Comparison of ENCODE assay signal across 10 mouse cellular contexts in the genomic region with DNA sequence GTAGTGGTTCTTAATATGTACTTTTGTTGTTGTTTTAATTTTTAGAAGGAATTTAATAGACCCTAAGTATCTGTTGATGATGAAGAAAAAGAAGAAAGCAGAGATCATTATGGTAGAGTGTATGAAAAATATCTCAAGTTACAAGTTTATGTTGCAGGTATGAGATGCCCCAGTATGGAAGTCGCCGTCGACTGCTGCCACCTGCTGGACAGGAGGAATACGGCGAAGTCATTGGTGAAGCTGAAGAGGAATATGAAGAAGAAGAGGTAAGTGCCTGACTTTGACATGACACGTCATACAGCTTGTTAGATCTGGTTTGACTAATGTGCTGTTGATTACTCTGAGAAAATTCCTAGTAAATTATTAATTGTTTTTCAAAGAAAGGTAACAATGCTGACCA.
DNase-seq lines count a peak whose midpoint lies in the region; ATAC-seq lines count a peak whose summit lies in the region.
"Had no signal": no experiment of that assay in that cellular context is flagged by ENCODE, and none has a peak within 500 bp of the region (broad histone marks: within the 10 kb centered on the region; RNA-seq: fewer than 3 reads in every experiment).

No protein-coding gene starts in this region.

- H3K27ac ChIP-seq in hindbrain, embryonic 11.5 days (ENCODE audit: low read depth, low read length): no peak overlapping the region
- H3K27ac ChIP-seq in hindbrain, embryonic 14.5 days: no peak overlapping the region
- no peak overlapping the region for H3K27ac ChIP-seq in midbrain, embryonic 11.5 days (ENCODE audit: low read depth, low read length)
- H3K27ac ChIP-seq: forebrain, embryonic 15.5 days; macrophage had no signal

- no peak for ATAC-seq in hindbrain, embryonic 11.5 days (ENCODE audit: low FRiP score)
- ATAC-seq in hindbrain, embryonic 14.5 days (ENCODE audit: low FRiP score): no peak
- no peak for ATAC-seq in midbrain, embryonic 11.5 days (ENCODE audit: low FRiP score)
- ATAC-seq: forebrain, embryonic 15.5 days had no signal

- no peaks in the 10 kb centered on the region for H3K27me3 ChIP-seq in hindbrain, embryonic 11.5 days (ENCODE audit: control insufficient read depth, insufficient read depth, low read length)
- H3K27me3 ChIP-seq in hindbrain, embryonic 14.5 days (ENCODE audit: control insufficient read depth, insufficient read depth, low read length): no peaks in the 10 kb centered on the region
- H3K27me3 ChIP-seq in midbrain, embryonic 11.5 days (ENCODE audit: control insufficient read depth, insufficient read depth, low read length): no peaks in the 10 kb centered on the region
- H3K27me3 ChIP-seq: forebrain, embryonic 15.5 days had no signal

- peak; percentile 5 for DNase-seq in hindbrain, embryonic 11.5 days (ENCODE audit: low spot score)
- DNase-seq in hindbrain, embryonic 14.5 days (ENCODE audit: low spot score): no peak
- peak; percentile 25 for DNase-seq in urinary bladder, postnatal 14 days (ENCODE audit: low spot score)
- no peak for DNase-seq in urinary bladder, adult 2 months (ENCODE audit: low spot score)
- DNase-seq in induced T-regulatory cell, adult 2 months (ENCODE audit: low read depth): peak; percentile 12
- DNase-seq in midbrain, embryonic 11.5 days (ENCODE audit: low spot score, missing footprints): no peak
- no peak for DNase-seq in layer of hippocampus, postnatal 36 days
- no peak for DNase-seq in spleen, postnatal 36 days (ENCODE audit: low spot score in 2 of 2)

- H3K4me1 ChIP-seq in hindbrain, embryonic 11.5 days (replicated peaks; ENCODE audit: control insufficient read depth, insufficient read depth, low read length): no peaks in the 10 kb centered on the region
- no peaks in the 10 kb centered on the region for H3K4me1 ChIP-seq in hindbrain, embryonic 14.5 days (replicated peaks; ENCODE audit: control insufficient read depth, insufficient read depth, low read length)
- H3K4me1 ChIP-seq in midbrain, embryonic 11.5 days (ENCODE audit: control insufficient read depth, insufficient read depth, low read length): no peaks in the 10 kb centered on the region
- H3K4me1 ChIP-seq: forebrain, embryonic 15.5 days had no signal

- no peak overlapping the region for H3K4me3 ChIP-seq in hindbrain, embryonic 11.5 days (ENCODE audit: low read depth, low read length)
- no peak overlapping the region for H3K4me3 ChIP-seq in hindbrain, embryonic 14.5 days (replicated peaks; ENCODE audit: low read length)
- no peak overlapping the region for H3K4me3 ChIP-seq in midbrain, embryonic 11.5 days (ENCODE audit: low read depth, low read length)
- H3K4me3 ChIP-seq: forebrain, embryonic 15.5 days had no signal

- no peak overlapping the region for H3K9ac ChIP-seq in hindbrain, embryonic 11.5 days (ENCODE audit: low read depth, low read length)
- no peak overlapping the region for H3K9ac ChIP-seq in hindbrain, embryonic 14.5 days
- H3K9ac ChIP-seq in midbrain, embryonic 11.5 days (ENCODE audit: low read length): no peak overlapping the region
- H3K9ac ChIP-seq: forebrain, embryonic 15.5 days had no signal

- WGBS in hindbrain, embryonic 11.5 days: 60% methylated on average over 6 of the region's 6 CpGs
- whole genome bisulfite sequencing in hindbrain, embryonic 14.5 days: 61% methylated on average over 6 of the region's 6 CpGs
- 63% methylated on average over 6 of the region's 6 CpGs for WGBS in midbrain, embryonic 11.5 days

- no peaks in the 10 kb centered on the region for H3K36me3 ChIP-seq in hindbrain, embryonic 11.5 days (ENCODE audit: control insufficient read depth, insufficient read depth, low read length)
- H3K36me3 ChIP-seq in hindbrain, embryonic 14.5 days (replicated peaks; ENCODE audit: control insufficient read depth, insufficient read depth): no peaks in the 10 kb centered on the region
- no peaks in the 10 kb centered on the region for H3K36me3 ChIP-seq in midbrain, embryonic 11.5 days (ENCODE audit: control insufficient read depth, insufficient read depth, low read length)
- H3K36me3 ChIP-seq: forebrain, embryonic 15.5 days had no signal

- no peaks in the 10 kb centered on the region for H3K9me3 ChIP-seq in hindbrain, embryonic 11.5 days (ENCODE audit: control insufficient read depth, low read length)
- H3K9me3 ChIP-seq in hindbrain, embryonic 14.5 days (ENCODE audit: control insufficient read depth, low read length): no peaks in the 10 kb centered on the region
- H3K9me3 ChIP-seq in midbrain, embryonic 11.5 days (ENCODE audit: control insufficient read depth, low read length): no peaks in the 10 kb centered on the region
- H3K9me3 ChIP-seq: forebrain, embryonic 15.5 days had no signal

- no peak overlapping the region for H3K4me2 ChIP-seq in hindbrain, embryonic 11.5 days (replicated peaks; ENCODE audit: low read depth, low read length)
- H3K4me2 ChIP-seq in hindbrain, embryonic 14.5 days (replicated peaks): no peak overlapping the region
- no peak overlapping the region for H3K4me2 ChIP-seq in midbrain, embryonic 11.5 days
- H3K4me2 ChIP-seq: forebrain, embryonic 15.5 days had no signal

Comparison
In these comparisons a context has a peak if more than half of its experiments do, and no peak if none do; other contexts are left out.
1. DNase-seq: peak in hindbrain, embryonic 11.5 days (single experiment), urinary bladder, postnatal 14 days (single experiment) and induced T-regulatory cell, adult 2 months (single experiment); none in hindbrain, embryonic 14.5 days (single experiment), urinary bladder, adult 2 months (single experiment), midbrain, embryonic 11.5 days (single experiment), layer of hippocampus, postnatal 36 days (0 of 2) and spleen, postnatal 36 days (0 of 2).